Mouse (Mus musculus) cerebellum, adult 2 months (tissue): ENCODE data around the gene Atp2a1. TPM values are rescaled to one million over a fixed set of nuclear protein-coding genes. Genes with fewer than 3 reads are reported as not detected.
"Not testable (repeated sequence)": the region's sequence is repeated elsewhere in the genome, so short reads cannot be mapped to it uniquely, and the experiment has no call there.

Experiments used
- DNase-seq, 2 experiments: peaks; one replicate each; pipeline ENCODE4 v3.0.0; 2021
- H3K27ac ChIP-seq: fragments of 200-500 bp; 2 replicates; pipeline ENCODE4 v1.5.1; 2012; ENCODE audit warnings: low read length, control low read depth, inconsistent platforms; ENCODE audit not compliant: insufficient read depth
- H3K27me3 ChIP-seq: fragments of 200-500 bp; 2 replicates; pipeline ENCODE4 v1.6.1; 2012; ENCODE audit warnings: inconsistent platforms, mild to moderate bottlenecking, low read length, moderate library complexity; ENCODE audit not compliant: control insufficient read depth, insufficient read depth
- H3K4me1 ChIP-seq: fragments of 200-500 bp; 2 replicates; pipeline ENCODE4 v1.6.1; 2011; ENCODE audit warnings: low read length; ENCODE audit not compliant: control insufficient read depth, insufficient read depth
- H3K4me3 ChIP-seq: fragments of 200-500 bp; replicated peaks from 2 replicates; pipeline ENCODE3; 2011; ENCODE audit warnings: mild to moderate bottlenecking, low read depth, low read length, control low read depth; ENCODE audit not compliant: insufficient read depth
- CTCF ChIP-seq: fragments of 200-500 bp; IDR thresholded peaks from 2 replicates; pipeline ENCODE4 v1.5.1; 2011; ENCODE audit warnings: low read depth, mild to moderate bottlenecking, control low read depth, low read length, moderate library complexity, borderline replicate concordance; ENCODE audit not compliant: insufficient read depth
- POLR2A ChIP-seq: fragments of 200-500 bp; IDR thresholded peaks from 2 replicates; pipeline ENCODE4 v1.6.1; 2011; ENCODE audit warnings: low read length, control low read depth, borderline replicate concordance; ENCODE audit not compliant: insufficient read depth
- WGBS: fragments of 180-500 bp; shearing (Covaris S2); methylation state at CpG from one replicate; pipeline ENCODE4 v1.1.7; 2018; 5-methylcytosine and 5-hydroxymethylcytosine counted together
- polyA plus RNA-seq: library from polyadenylated mRNA; depleted of rRNA; stranded (reverse); fragments of >200 nt; gene quantifications from 2 replicates; pipeline ENCODE4 v1.2.3, GENCODE M21; 2012

Atp2a1 gene
- polyA plus RNA-seq, 1 experiment, result 0.46 TPM

DNA sequence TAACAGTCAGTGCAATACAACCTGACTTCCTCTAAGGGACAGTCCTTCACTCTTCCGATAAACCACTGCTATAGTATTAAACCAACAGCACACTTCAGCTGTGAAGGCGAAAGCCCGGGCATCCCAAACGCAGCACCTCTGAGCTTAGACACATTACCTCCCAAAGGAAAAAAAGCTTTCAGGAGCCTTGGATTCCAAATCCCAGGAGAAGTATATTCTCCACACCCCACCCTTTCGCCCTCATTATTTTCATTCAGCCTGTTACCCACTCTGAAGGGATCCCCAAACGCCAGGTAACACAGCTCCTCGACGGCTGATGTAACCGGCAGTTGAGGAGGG is 38.7 kb upstream of the Atp2a1 start:
- no peak for TF ChIP-seq CTCF
- TF ChIP-seq POLR2A, result no peak
- Histone ChIP-seq H3K4me3 (peak overlapping the region; percentile 73), H3K27ac (peak overlapping the region; percentile 50), H3K4me1 (peaks cover 5% of the 10 kb centered on the region; the same call in 1 of the 2 replicates), H3K27me3 (no peaks in the 10 kb centered on the region)
- no peak for DNase-seq
- WGBS, result under 1% methylated on average over 9 of the region's 9 CpGs

DNA sequence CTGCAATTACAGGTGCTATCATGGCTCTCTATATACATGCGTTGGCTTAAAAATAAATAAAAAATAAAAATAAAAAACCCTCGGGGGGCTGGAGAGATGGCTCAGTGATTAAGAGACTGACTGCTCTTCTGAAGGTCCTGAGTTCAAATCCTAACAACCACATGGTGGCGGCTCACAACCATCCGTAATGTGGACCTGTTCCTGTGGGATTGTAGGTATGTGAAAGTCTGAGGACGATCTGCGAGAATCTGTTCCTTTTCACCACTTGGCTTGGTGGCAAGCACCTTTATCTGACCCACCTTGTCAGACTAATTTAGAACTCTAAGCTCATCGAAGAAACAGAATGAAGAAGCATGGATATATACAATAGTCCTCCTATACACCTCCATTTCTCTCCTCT is 36.5 kb upstream of the Atp2a1 start:
- H3K4me3 ChIP-seq, result no peak overlapping the region
- H3K27ac ChIP-seq, result no peak overlapping the region
- H3K27me3 ChIP-seq, result no peaks in the 10 kb centered on the region
- 89% methylated on average over 7 of the region's 7 CpGs for WGBS
- DNase-seq, result no peak
- TF ChIP-seq POLR2A (no peak), CTCF (no peak)
- H3K4me1 ChIP-seq, result peaks cover 5% of the 10 kb centered on the region; the same call in 1 of the 2 replicates

DNA sequence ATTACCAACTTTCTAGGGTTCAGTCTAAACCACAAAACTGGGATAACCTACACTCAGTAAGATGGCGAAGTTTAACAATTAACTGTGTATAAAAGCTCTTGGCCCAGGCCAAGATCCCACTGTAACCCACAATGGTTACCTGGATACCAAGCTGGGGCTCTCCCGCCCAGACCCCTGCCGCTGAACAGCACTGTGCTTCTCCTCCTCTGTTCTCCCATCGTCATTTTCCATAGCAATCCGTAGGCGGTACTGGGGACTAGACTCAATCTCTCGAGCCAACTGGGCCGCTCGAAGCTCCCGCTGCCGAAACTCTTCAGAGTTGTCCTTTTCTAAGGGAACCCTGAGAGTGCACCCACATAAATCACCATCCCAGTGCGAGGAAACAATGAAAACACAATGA is 35.1 kb upstream of the Atp2a1 start:
- no peak overlapping the region for H3K27ac ChIP-seq
- no peak overlapping the region for H3K4me3 ChIP-seq
- DNase-seq, result no peak
- TF ChIP-seq POLR2A (no peak), CTCF (no peak)
- H3K4me1 ChIP-seq, result peaks cover 5% of the 10 kb centered on the region; the same call in 1 of the 2 replicates
- WGBS, result 78% methylated on average over 12 of the region's 12 CpGs
- no peaks in the 10 kb centered on the region for H3K27me3 ChIP-seq

DNA sequence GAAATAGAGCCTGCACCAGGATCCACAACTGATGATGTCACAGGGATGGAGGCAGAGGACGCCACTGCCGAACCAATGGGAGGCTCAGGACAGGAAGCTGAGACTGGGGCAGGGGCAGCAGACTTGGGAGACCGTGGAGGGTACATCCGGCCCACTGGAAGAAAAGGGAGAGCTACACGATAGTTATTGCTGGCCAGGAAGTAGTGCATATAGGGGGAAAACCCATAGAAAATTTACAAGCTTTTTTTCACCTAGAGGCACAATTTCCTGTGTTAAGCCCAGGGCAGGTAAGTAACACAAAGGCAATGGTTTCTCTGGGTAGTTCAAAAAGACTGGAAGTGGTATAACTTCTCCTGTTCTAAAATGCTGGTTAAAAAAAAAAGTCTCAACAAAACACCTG is 33.6 kb upstream of the Atp2a1 start:
- Histone ChIP-seq H3K27ac (no peak overlapping the region), H3K4me1 (peaks cover 5% of the 10 kb centered on the region; the same call in 1 of the 2 replicates), H3K27me3 (no peaks in the 10 kb centered on the region), H3K4me3 (no peak overlapping the region)
- TF ChIP-seq CTCF (no peak), POLR2A (no peak)
- DNase-seq, result no peak
- WGBS, result 86% methylated on average over 5 of the region's 5 CpGs

DNA sequence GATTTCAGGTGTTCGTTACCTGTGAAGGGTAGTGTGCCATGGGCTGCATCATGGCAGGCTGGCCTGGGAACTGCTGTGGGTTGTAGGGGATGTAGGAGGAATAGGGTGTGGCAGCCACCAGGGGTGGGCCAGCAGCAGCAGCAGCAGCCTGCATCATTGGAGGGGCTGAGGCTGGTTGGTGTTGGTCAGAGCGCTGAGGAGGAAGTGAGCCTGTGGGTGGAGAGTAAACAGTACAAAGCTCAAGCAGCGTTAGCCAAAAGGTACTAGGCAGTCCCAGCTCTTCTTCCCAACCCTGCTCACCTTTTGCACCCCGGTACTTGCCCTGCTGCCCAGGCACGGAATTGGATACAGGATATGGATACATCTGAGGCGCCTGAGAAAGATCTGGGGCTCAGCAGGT is 31.2 kb upstream of the Atp2a1 start:
- 91% methylated on average over 6 of the region's 6 CpGs for WGBS
- Histone ChIP-seq H3K4me3 (no peak overlapping the region), H3K27ac (no peak overlapping the region), H3K27me3 (no peaks in the 10 kb centered on the region), H3K4me1 (no peaks in the 10 kb centered on the region)
- no peak for DNase-seq
- TF ChIP-seq POLR2A (no peak), CTCF (no peak)

DNA sequence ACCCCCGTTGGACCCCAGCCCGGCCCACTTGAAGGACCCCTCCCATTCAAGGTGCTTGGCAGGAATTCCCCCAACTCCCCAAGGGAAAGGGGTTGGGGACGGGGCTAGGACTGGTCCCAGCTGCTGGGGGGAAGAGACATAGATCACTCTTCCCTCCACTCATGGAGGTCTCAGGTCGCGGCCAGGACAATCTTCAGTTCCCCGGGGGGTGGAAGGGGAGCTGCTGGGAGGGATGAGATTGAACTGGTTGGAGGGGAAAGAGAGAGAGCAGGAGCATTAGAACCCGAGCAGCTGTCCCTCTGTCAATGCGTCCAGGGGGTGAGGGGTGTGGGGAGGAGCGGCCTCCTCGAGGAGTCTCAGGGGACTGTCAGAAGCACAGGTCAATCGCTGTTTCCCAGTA is 29.1 kb upstream of the Atp2a1 start:
- no peak overlapping the region for H3K27ac ChIP-seq
- DNase-seq, result no peak
- 23% methylated on average over 11 of the region's 11 CpGs for WGBS
- H3K4me3 ChIP-seq, result no peak overlapping the region
- no peak for TF ChIP-seq CTCF
- TF ChIP-seq POLR2A, result no peak
- H3K27me3 ChIP-seq, result no peaks in the 10 kb centered on the region
- H3K4me1 ChIP-seq, result peaks cover 7% of the 10 kb centered on the region

DNA sequence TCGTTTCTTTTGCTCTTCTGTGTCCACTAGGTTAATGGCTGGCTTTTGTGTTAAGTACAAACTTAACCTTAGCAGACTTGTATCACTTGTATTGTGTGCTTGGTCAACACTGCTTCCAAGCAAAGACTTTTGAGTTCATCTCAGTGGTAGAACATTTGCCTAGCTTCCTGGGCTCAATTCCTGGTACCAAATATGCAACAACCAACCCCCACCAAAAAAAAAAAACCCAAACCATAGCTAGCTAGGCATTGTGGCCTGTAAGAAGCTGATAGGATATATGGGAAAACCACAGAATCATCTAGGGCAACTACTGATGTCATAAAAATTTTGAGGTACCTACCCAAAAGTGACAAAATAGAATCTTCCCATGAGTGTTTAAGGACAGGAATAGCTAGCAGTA is 28.1 kb upstream of the Atp2a1 start:
- no peak overlapping the region for H3K27ac ChIP-seq
- H3K27me3 ChIP-seq, result no peaks in the 10 kb centered on the region
- H3K4me1 ChIP-seq, result peaks cover 7% of the 10 kb centered on the region
- DNase-seq, result no peak
- TF ChIP-seq POLR2A (no peak), CTCF (no peak)
- H3K4me3 ChIP-seq, result no peak overlapping the region
- 70% methylated on average over 1 of the region's 1 CpGs for WGBS

DNA sequence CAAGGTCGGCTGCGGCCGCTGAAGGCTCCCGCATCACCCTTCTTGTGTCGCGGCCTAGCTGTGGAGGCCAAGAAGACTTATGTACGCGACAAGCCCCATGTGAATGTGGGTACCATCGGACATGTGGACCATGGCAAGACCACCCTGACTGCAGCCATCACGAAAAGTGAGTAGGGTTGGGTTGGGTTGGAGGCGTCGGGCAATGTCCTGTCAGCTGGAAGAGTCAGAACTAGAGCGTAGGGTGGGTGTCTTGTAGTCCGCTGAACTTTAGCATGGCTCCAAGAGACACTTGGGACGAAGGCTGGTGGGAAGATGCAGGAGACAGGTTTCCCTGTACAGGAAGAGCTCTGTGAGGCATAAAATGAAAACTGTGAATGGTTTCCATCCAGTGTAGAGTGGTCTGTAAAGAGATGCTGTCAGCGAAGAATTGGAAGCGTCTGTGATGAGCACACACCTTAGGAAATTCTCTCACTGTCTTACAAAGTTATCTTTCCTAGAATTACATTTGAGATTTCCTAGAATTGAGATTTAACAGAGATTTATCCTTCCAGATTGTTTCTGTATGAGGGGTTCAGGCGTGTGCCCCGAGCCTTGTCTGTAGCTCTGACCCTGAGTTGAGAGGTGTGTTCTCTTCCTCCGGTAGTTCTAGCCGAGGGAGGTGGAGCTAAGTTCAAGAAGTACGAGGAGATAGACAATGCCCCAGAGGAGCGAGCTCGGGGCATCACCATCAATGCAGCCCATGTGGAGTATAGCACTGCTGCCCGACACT is 24.9 kb upstream of the Atp2a1 start:
- 14% methylated on average over 25 of the region's 25 CpGs for WGBS
- peak overlapping the region; percentile 65 for H3K4me3 ChIP-seq
- H3K4me1 ChIP-seq, H3K27me3 ChIP-seq, H3K27ac ChIP-seq, DNase-seq: not testable (repeated sequence)

DNA sequence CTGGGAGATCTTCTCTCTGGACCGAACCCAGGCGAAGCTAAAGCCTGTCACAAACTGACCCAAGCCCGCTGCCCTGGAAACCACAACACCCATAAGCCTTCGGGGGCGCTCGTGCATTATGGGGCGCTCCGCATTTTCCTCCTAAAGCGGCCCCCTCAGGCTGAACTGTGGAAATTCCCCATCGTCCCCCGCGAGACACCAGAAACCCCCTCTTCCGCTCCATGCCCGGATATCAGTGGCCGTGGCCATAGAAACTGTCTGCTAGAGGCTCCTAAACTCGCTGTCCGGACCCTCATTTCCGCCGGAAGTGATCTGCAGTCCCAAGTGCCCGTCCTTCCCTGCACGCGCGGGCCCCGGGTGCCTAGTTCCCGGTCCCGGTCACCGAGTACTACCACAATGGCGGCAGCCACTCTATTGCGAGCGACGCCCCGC is 24.2 kb upstream of the Atp2a1 start, which contains the start of gene Tufm:
Gene Tufm (plus strand): TSS at position 310 of the 432 bp plus-strand sequence.
- TF ChIP-seq POLR2A (peak; percentile 36; the same call in 1 of the 2 replicates), CTCF (no peak)
- H3K4me3 ChIP-seq, result peak within 1 kb of the TSS; percentile 65
- peak within 1 kb of the TSS; percentile 47 for H3K27ac ChIP-seq
- peaks cover 7% of the 10 kb centered on the region for H3K4me1 ChIP-seq
- no peaks in the 10 kb centered on the region for H3K27me3 ChIP-seq
- DNase-seq, result peak; percentile 96 to 99
- WGBS, result 0% methylated on average over 32 of the region's 32 CpGs
